Mouse (Mus musculus) embryo, embryonic 11 days (tissue): ENCODE measurements around the gene Tmem270.

Experiments used
- DNase-seq: peaks from one replicate; pipeline ENCODE4 v3.0.0-alpha.2; 2015

Tmem270 gene

GRCm38 (mm10) chr5:134876801-134877200 is 29.7 kb downstream of the Tmem270 start:
- DNase-seq, result no peak

GRCm38 (mm10) chr5:134875245-134875644 is 31.3 kb downstream of the Tmem270 start:
- no peak for DNase-seq

GRCm38 (mm10) chr5:134873956-134874879 is 32.3 kb downstream of the Tmem270 start:
- no peak for DNase-seq

- DNase-seq, result no peak
Measured at GRCm38 (mm10) chr5:134873034-134873433, 33.5 kb downstream of the Tmem270 start.

- no peak for DNase-seq
Measured at GRCm38 (mm10) chr5:134872597-134872996, 33.9 kb downstream of the Tmem270 start.

- DNase-seq, result no peak
Measured at GRCm38 (mm10) chr5:134868506-134868905, 38.0 kb downstream of the Tmem270 start.

GRCm38 (mm10) chr5:134867320-134868144 is 39.0 kb downstream of the Tmem270 start:
- DNase-seq, result peak; percentile 78

- peak; percentile 34 for DNase-seq
Measured at GRCm38 (mm10) chr5:134865158-134865557, 41.4 kb downstream of the Tmem270 start.

- no peak for DNase-seq
Measured at GRCm38 (mm10) chr5:134861902-134862497, 44.5 kb downstream of the Tmem270 start.

- no peak for DNase-seq
Measured at GRCm38 (mm10) chr5:134859193-134859592, 47.3 kb downstream of the Tmem270 start.

- DNase-seq, result peak; percentile 6
Measured at GRCm38 (mm10) chr5:134858378-134858777, 48.2 kb downstream of the Tmem270 start.

GRCm38 (mm10) chr5:134852873-134853272 is 53.7 kb downstream of the Tmem270 start:
- DNase-seq, result no peak
